Mouse (Mus musculus) bone marrow, adult 2 months (tissue): ENCODE measurements around the gene Dedd.

Experiments
- CTCF ChIP-seq: fragments of 200-500 bp; IDR thresholded peaks from 2 replicates; pipeline ENCODE4 v1.5.1; 2011; ENCODE audit warnings: low read length, control low read depth; ENCODE audit not compliant: control insufficient read depth, insufficient read depth
- POLR2A ChIP-seq: fragments of 200-500 bp; IDR thresholded peaks from 2 replicates; pipeline ENCODE4 v1.6.1; 2011; ENCODE audit warnings: low read depth, mild to moderate bottlenecking, control low read depth, low read length, borderline replicate concordance; ENCODE audit not compliant: control insufficient read depth

- TF ChIP-seq CTCF = no peak
- no peak for TF ChIP-seq POLR2A
Measured at GRCm38 (mm10) chr1:171280250-171280915, 48.6 kb upstream of the Dedd start.
